Mouse (Mus musculus) testis, adult 2 months (tissue): ENCODE measurements at regions not wholly inside any gene's neighbourhood (a gene's known extent, or its start where the extent isn't known, plus 50 kb on each side); places are given as distances from the start of the nearest gene placed in this dataset.

Source experiments
- CTCF ChIP-seq: fragments of 200-500 bp; IDR thresholded peaks from 2 replicates; pipeline ENCODE4 v1.5.1; 2012; ENCODE audit warnings: low read depth, mild to moderate bottlenecking, inconsistent platforms, low read length, moderate library complexity; ENCODE audit not compliant: control insufficient read depth, insufficient read depth, insufficient replicate concordance
- POLR2A ChIP-seq: fragments of 200-500 bp; IDR thresholded peaks from 2 replicates; pipeline ENCODE4 v1.6.1; 2012; ENCODE audit warnings: low read depth, mild to moderate bottlenecking, inconsistent platforms, low read length, moderate library complexity; ENCODE audit not compliant: control insufficient read depth

GRCm38 (mm10) chr12:107752587-107752986, 250.8 kb downstream of the Bcl11b start:
- TF ChIP-seq CTCF (no peak), POLR2A (no peak)
